In genomic region chr13:24244613-24245012, GRCm38 (mm10) we compare ENCODE assay signal across 11 mouse cellular contexts. TPM values are rescaled to one million over a fixed set of nuclear protein-coding genes. Genes with fewer than 3 reads are reported as not detected.
DNase-seq lines count a peak whose midpoint lies in the region; ATAC-seq and TF ChIP-seq lines count a peak whose summit lies in the region.
"Had no signal": no experiment of that assay in that cellular context is flagged by ENCODE, and none has a peak within 500 bp of the region (broad histone marks: within the 10 kb centered on the region; RNA-seq: fewer than 3 reads in every experiment).

No protein-coding gene starts in this region.

- H3K27me3 ChIP-seq in heart, embryonic 12.5 days (replicated peaks): no peaks in the 10 kb centered on the region
- H3K27me3 ChIP-seq in stomach, postnatal 0 days (ENCODE audit: control insufficient read depth, insufficient read depth, low read length): no peaks in the 10 kb centered on the region

- TF ChIP-seq EP300 in stomach, postnatal 0 days (optimal IDR thresholded peaks at IDR 0.05): no peak

- 54% methylated on average over 11 of the region's 11 CpGs for WGBS in heart, embryonic 12.5 days
- WGBS in lung, adult 2 months: 39% methylated on average over 11 of the region's 11 CpGs
- 41% methylated on average over 11 of the region's 11 CpGs for WGBS in stomach, postnatal 0 days

- peaks cover 18% of the 10 kb centered on the region for H3K4me1 ChIP-seq in heart, embryonic 12.5 days (replicated peaks)
- H3K4me1 ChIP-seq in lung, adult 2 months (ENCODE audit: control insufficient read depth, insufficient read depth, low read length): peaks cover 35% of the 10 kb centered on the region
- peaks cover 13% of the 10 kb centered on the region for H3K4me1 ChIP-seq in stomach, postnatal 0 days (replicated peaks; ENCODE audit: control insufficient read depth, insufficient read depth)

- peak; percentile 69 to 70 for DNase-seq in heart, adult 18-20 months
- DNase-seq in lung, adult 18-20 months: peak; percentile 32 to 61
- DNase-seq in lung, adult 2 months: no peak
- DNase-seq in heart, postnatal 4 days: peak; percentile 45
- DNase-seq in stomach, postnatal 0 days (ENCODE audit: low spot score): no peak
- no peak for DNase-seq in cerebellum, adult 9-10 months
- DNase-seq: cerebellum, adult 18-20 months; right cerebral cortex, postnatal 14 days had no signal

- ATAC-seq in heart, embryonic 12.5 days (ENCODE audit: insufficient number of reproducible peaks, low FRiP score): no peak
- ATAC-seq in stomach, postnatal 0 days (ENCODE audit: low FRiP score, low TSS enrichment): peak; percentile 17; the same call in 1 of the 2 replicates

- no peaks in the 10 kb centered on the region for H3K9me3 ChIP-seq in heart, embryonic 12.5 days (replicated peaks)
- H3K9me3 ChIP-seq in stomach, postnatal 0 days (ENCODE audit: control insufficient read depth, low read length): no peaks in the 10 kb centered on the region
- H3K9me3 ChIP-seq: forebrain, embryonic 10.5 days had no signal

- no peak overlapping the region for H3K27ac ChIP-seq in heart, embryonic 12.5 days (ENCODE audit: poor library complexity, severe bottlenecking)
- H3K27ac ChIP-seq in stomach, postnatal 0 days (replicated peaks): no peak overlapping the region
- H3K27ac ChIP-seq: forebrain, embryonic 10.5 days; macrophage had no signal

- H3K4me2 ChIP-seq in heart, embryonic 12.5 days: no peak overlapping the region
- H3K4me2 ChIP-seq in stomach, postnatal 0 days (replicated peaks; ENCODE audit: low read depth): no peak overlapping the region

- H3K4me3 ChIP-seq in heart, embryonic 12.5 days: no peak overlapping the region
- H3K4me3 ChIP-seq in lung, adult 2 months (replicated peaks; ENCODE audit: extremely low read depth, low read depth, low read length): no peak overlapping the region
- H3K4me3 ChIP-seq in stomach, postnatal 0 days (ENCODE audit: low read depth, low read length): no peak overlapping the region
- H3K4me3 ChIP-seq: forebrain, embryonic 10.5 days had no signal

- no peak for TF ChIP-seq POLR2A in lung, adult 2 months (IDR thresholded peaks at IDR 0.05; ENCODE audit: borderline replicate concordance, extremely low read depth, low read depth, low read length)

- no peaks in the 10 kb centered on the region for H3K36me3 ChIP-seq in heart, embryonic 12.5 days
- no peaks in the 10 kb centered on the region for H3K36me3 ChIP-seq in stomach, postnatal 0 days (ENCODE audit: control insufficient read depth, insufficient read depth, low read length)
- H3K36me3 ChIP-seq: forebrain, embryonic 10.5 days had no signal

- TF ChIP-seq CTCF in lung, adult 2 months (IDR thresholded peaks at IDR 0.05; ENCODE audit: insufficient read depth, low read length): no peak
- no peak for TF ChIP-seq CTCF in stomach, postnatal 0 days (IDR thresholded peaks at IDR 0.05; ENCODE audit: low read depth)

- no peak overlapping the region for H3K9ac ChIP-seq in heart, embryonic 12.5 days
- no peak overlapping the region for H3K9ac ChIP-seq in stomach, postnatal 0 days (ENCODE audit: low read length)

RNA-seq across cellular contexts. Expression of gene Carmil1, which starts 36.0 kb away (rescaled TPM):
- 1 to 10 TPM; 6.6 to 9.7 TPM for total RNA-seq in heart, adult 18-20 months (2021)
- 12.0 and 12.4 TPM in 2 replicates for polyA plus RNA-seq in heart, embryonic 12.5 days (2016; fragmentation: Nextera tagmentation; extraction: Ambion mirVana)
- polyA plus RNA-seq in lung, adult 2 months (2012; rRNA removed): 9.5 and 17.3 TPM in 2 replicates
- total RNA-seq in heart, postnatal 4 days (2021): 1 to 10 TPM; 4.6 to 5.1 TPM
- 17.8 and 18.9 TPM in 2 replicates for polyA plus RNA-seq in stomach, postnatal 0 days (2015; fragmentation: Nextera tagmentation; extraction: Ambion mirVana)

Comparison
In these comparisons a context has a peak if more than half of its experiments do, and no peak if none do; other contexts are left out.
1. DNase-seq: peak in heart, adult 18-20 months (2 of 2), lung, adult 18-20 months (2 of 2) and heart, postnatal 4 days (single experiment); none in lung, adult 2 months (single experiment), stomach, postnatal 0 days (single experiment) and cerebellum, adult 9-10 months (single experiment).